Mouse (Mus musculus) heart, adult 2 months (tissue): ENCODE data around the gene Olfr1434. TPM values are rescaled to one million over a fixed set of nuclear protein-coding genes. Genes with fewer than 3 reads are reported as not detected.
"Not testable (repeated sequence)": the region's sequence is repeated elsewhere in the genome, so short reads cannot be mapped to it uniquely, and the experiment has no call there.

Experiments
- DNase-seq, 2 experiments: peaks; one replicate each; pipeline ENCODE4 v3.0.0; 2021
- H3K27ac ChIP-seq: fragments of 200-600 bp; 2 replicates; pipeline ENCODE4 v1.8.1; 2022
- H3K27me3 ChIP-seq: fragments of 200-500 bp; 2 replicates; pipeline ENCODE4 v1.6.1; 2012; ENCODE audit warnings: mild to moderate bottlenecking, low read length, inconsistent platforms, mixed read lengths; ENCODE audit not compliant: control insufficient read depth, insufficient read depth
- H3K36me3 ChIP-seq: fragments of 200-500 bp; 2 replicates; pipeline ENCODE4 v1.6.1; 2012; ENCODE audit warnings: low read length, inconsistent platforms; ENCODE audit not compliant: control insufficient read depth, insufficient read depth
- H3K4me1 ChIP-seq: fragments of 200-500 bp; 2 replicates; pipeline ENCODE4 v1.6.1; 2011; ENCODE audit warnings: low read length; ENCODE audit not compliant: control insufficient read depth, insufficient read depth
- H3K4me3 ChIP-seq: fragments of 200-600 bp; 2 replicates; pipeline ENCODE4 v1.8.1; 2022
- H3K79me2 ChIP-seq: fragments of 200-500 bp; replicated peaks from 2 replicates; pipeline ENCODE4 v1.6.1; 2012; ENCODE audit warnings: mild to moderate bottlenecking, inconsistent platforms, low read length, moderate library complexity, mixed read lengths; ENCODE audit not compliant: control insufficient read depth, insufficient read depth
- H3K9ac ChIP-seq: fragments of 200-500 bp; 2 replicates; pipeline ENCODE4 v1.6.1; 2012; ENCODE audit warnings: low read depth, mild to moderate bottlenecking, control low read depth, inconsistent platforms, low read length, mixed read lengths
- CTCF ChIP-seq: fragments of 200-600 bp; IDR thresholded peaks from 2 replicates; pipeline ENCODE4 v1.8.1; 2022; ENCODE audit warnings: antibody characterized with exemption, mild to moderate bottlenecking, moderate library complexity
- EP300 ChIP-seq: fragments of 200-500 bp; IDR thresholded peaks from 2 replicates; pipeline ENCODE4 v1.6.1; 2011; ENCODE audit warnings: low read depth, low read length, control low read depth; ENCODE audit not compliant: insufficient read depth
- POLR2A ChIP-seq: fragments of 200-500 bp; IDR thresholded peaks from 2 replicates; pipeline ENCODE4 v1.6.1; 2011; ENCODE audit warnings: mild to moderate bottlenecking, low read depth, low read length, control low read depth; ENCODE audit not compliant: insufficient read depth
- WGBS: fragments of 180-500 bp; shearing (Covaris S2); methylation state at CpG from one replicate; pipeline ENCODE4 v1.1.7; 2018; 5-methylcytosine and 5-hydroxymethylcytosine counted together
- intact Hi-C: fragments of 180-260 bp; cut with DNase I; formaldehyde crosslinking; loops from one replicate; pipeline ENCODE4 v1.15.1; 2025
- long read RNA-seq: library from polyadenylated mRNA; stranded (forward); transcript quantifications from one replicate; pipeline ENCODE4 v2.0.0, GENCODE M21; 2021
- polyA plus RNA-seq: library from polyadenylated mRNA; depleted of rRNA; stranded (reverse); fragments of >200 nt; gene quantifications from 2 replicates; pipeline ENCODE4 v1.2.3, GENCODE M21; 2012; rRNA removed
- total RNA-seq, 2 experiments: library from RNA; stranded (reverse); gene quantifications; 2 replicates each; pipeline ENCODE4 v1.2.3; 2021

Olfr1434 gene
- total RNA-seq (not detected), polyA plus RNA-seq (not detected in 2 replicates)
- long read RNA-seq: 0 reads

DNA sequence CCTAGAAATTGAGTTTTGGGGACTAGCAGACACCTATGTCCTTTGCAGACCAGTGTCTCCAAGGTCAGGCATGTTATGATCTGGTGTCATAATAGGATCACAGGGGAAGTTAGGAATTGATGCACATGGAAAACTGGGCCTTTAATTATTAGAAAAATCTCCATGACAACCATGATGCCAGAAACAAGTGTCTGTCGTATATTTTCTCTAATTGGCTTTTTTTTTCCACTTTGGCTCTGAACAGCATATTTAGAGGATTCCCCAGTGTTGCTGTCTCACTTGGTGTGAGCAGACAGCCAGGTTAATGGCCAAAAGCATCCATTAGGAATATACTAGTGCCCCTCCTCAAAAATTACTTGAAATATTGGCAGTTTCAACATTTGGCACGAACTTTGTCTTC lies at the start of gene Olfr1434:
Gene Olfr1434 (plus strand): TSS at position 301 of the 400 bp plus-strand sequence.
- Histone ChIP-seq H3K79me2 (no peaks in the 10 kb centered on the region), H3K27me3 (no peaks in the 10 kb centered on the region), H3K9ac (no peak within 1 kb of the TSS), H3K4me1 (no peaks in the 10 kb centered on the region), H3K4me3 (no peak within 1 kb of the TSS), H3K27ac (no peak within 1 kb of the TSS), H3K36me3 (no peaks in the 10 kb centered on the region)
- 51% methylated on average over 2 of the region's 2 CpGs for WGBS
- intact Hi-C loops: no loop called here
- no peak for DNase-seq
- TF ChIP-seq CTCF (no peak), EP300 (no peak), POLR2A (no peak)

DNA sequence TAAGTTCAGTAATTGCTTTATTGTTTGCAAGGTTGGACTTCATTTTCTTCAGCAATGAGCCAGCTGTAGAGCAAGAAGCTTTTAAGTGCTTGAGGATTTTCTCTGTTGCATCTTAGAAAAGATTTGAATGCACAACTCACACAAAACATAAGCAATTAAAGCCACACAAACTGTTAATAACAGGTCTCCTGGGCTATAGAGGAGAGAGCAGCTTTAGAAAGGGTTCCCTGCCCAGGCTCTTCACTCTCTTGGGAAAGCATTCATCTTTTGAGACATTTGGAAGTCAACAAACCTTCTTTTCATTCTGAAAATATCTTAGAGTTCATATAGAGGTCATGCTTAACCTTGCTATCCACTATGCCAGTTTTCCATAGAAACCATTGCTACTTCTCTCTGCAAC lies 47.2 kb upstream of the Olfr1434 start, which contains the start of gene Olfr1432:
Gene Olfr1432 (minus strand): TSS at position 101 of the 400 bp plus-strand sequence.
- H3K4me1 ChIP-seq, H3K4me3 ChIP-seq, H3K27me3 ChIP-seq, H3K36me3 ChIP-seq, H3K27ac ChIP-seq, H3K9ac ChIP-seq, H3K79me2 ChIP-seq, DNase-seq: not testable (repeated sequence)
- intact Hi-C loops: loop anchor here (5.0 kb wide), 1 partner anchor 55 kb away; no protein-coding TSS in a partner anchor

DNA sequence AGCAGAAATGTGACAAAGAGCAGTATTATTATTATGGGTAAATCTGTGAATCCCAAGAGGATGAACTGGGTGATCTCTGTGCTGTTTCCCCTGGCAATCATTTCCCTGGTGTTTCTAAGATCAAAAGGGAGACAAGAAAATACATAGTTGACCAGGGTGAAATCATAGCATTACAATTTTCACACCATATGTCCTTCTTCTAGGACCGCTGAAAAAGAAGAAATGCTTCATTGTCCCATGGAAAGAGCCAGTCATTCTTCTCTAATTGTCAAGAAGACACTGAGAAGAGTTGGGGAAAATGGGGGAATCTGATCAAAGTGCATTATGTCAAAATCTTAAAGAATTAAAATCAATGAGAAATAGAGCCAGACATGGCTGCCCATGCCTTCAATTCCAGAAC lies 38.1 kb upstream of the Olfr1434 start, which contains the start of gene Olfr262:
Gene Olfr262 (minus strand): TSS at position 101 of the 400 bp plus-strand sequence.
- 68% methylated on average over 1 of the region's 1 CpGs for WGBS
- H3K36me3 ChIP-seq: no peaks in the 10 kb centered on the region
- H3K4me3 ChIP-seq: no peak within 1 kb of the TSS
- no peaks in the 10 kb centered on the region for H3K79me2 ChIP-seq
- H3K27ac ChIP-seq: no peak within 1 kb of the TSS
- no peaks in the 10 kb centered on the region for H3K4me1 ChIP-seq
- H3K9ac ChIP-seq: no peak within 1 kb of the TSS
- no peaks in the 10 kb centered on the region for H3K27me3 ChIP-seq
- intact Hi-C loops: no loop called here
- TF ChIP-seq POLR2A (no peak), EP300 (no peak), CTCF (no peak)
- no peak for DNase-seq

DNA sequence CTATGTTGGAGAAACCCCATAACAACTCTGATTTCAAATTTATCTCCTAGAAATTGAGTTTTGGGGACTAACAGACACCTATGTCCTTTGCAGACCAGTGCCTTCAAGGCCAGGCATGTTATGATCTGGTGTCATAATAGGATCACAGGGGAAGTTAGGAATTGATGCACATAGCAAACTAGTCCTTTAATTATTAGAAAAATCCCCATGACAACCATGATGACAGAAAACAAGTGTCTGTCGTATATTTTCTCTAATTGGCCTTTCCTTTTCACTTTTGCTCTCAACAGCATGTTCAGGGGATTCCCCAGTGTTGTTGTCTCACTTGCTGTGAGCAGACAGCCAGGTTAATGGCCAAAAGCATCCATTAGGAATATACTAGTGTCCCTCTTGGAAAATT lies 18.9 kb upstream of the Olfr1434 start, which contains the start of gene Olfr235:
Gene Olfr235 (plus strand): TSS at position 301 of the 400 bp plus-strand sequence.
- Histone ChIP-seq H3K9ac (no peak within 1 kb of the TSS), H3K36me3 (no peaks in the 10 kb centered on the region), H3K79me2 (no peaks in the 10 kb centered on the region), H3K27ac (no peak within 1 kb of the TSS), H3K27me3 (no peaks in the 10 kb centered on the region), H3K4me1 (no peaks in the 10 kb centered on the region), H3K4me3 (no peak within 1 kb of the TSS)
- DNase-seq: no peak
- no peak for TF ChIP-seq EP300
- no peak for TF ChIP-seq POLR2A
- TF ChIP-seq CTCF: no peak
- intact Hi-C loops: no loop called here
- 34% methylated on average over 1 of the region's 1 CpGs for WGBS

DNA sequence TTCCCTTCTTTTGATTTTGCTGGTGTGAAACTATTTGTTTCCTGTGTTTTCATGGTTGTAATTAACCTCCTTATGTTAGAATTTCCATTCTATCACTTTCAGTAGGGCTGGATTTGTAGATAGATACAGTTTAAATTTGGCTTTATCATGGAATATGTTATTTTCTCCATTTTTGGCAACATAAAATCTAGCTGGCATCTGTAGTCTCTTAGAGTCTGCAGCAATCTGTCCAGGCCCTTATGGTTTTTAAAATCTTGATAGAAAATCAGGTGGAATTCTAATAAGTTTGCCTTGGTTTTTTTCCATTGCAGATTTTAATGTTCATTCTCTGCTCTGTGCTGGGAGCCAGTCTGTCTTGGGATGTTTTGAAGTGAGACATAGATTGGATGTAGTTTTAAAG lies 13.3 kb downstream of the Olfr1434 start:
- Histone ChIP-seq H3K27ac (no peak overlapping the region), H3K36me3 (no peaks in the 10 kb centered on the region), H3K4me3 (no peak overlapping the region), H3K4me1 (no peaks in the 10 kb centered on the region), H3K9ac (no peak overlapping the region), H3K79me2 (no peaks in the 10 kb centered on the region), H3K27me3 (no peaks in the 10 kb centered on the region)
- intact Hi-C loops: no loop called here
- TF ChIP-seq EP300: no peak
- TF ChIP-seq CTCF: no peak
- no peak for TF ChIP-seq POLR2A
- no peak for DNase-seq

DNA sequence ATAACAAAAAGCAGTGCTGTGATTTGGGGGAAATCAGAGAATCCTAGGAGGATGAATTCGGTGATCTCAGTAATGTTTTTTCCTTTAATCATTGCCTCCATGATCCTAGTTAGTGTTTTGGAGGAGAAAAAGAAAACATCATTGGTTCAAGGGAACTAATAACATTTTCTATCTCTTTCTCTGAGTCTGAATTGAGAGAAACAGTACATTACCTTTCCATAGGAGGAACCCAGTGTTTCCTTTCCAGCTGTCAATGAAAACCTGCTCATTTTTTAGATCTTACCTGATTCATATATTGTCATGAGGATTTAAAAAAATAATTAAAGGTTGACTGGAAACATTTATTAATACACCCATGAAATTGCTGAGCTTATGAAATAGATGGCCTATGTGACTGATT lies 19.4 kb downstream of the Olfr1434 start, which contains the start of gene Olfr1436:
Gene Olfr1436 (minus strand): TSS at position 101 of the 400 bp plus-strand sequence.
- H3K36me3 ChIP-seq, DNase-seq, H3K9ac ChIP-seq, H3K27ac ChIP-seq, H3K79me2 ChIP-seq, H3K4me3 ChIP-seq, H3K4me1 ChIP-seq, H3K27me3 ChIP-seq, intact Hi-C loops: not testable (repeated sequence)
- 55% methylated on average over 1 of the region's 1 CpGs for WGBS

DNA sequence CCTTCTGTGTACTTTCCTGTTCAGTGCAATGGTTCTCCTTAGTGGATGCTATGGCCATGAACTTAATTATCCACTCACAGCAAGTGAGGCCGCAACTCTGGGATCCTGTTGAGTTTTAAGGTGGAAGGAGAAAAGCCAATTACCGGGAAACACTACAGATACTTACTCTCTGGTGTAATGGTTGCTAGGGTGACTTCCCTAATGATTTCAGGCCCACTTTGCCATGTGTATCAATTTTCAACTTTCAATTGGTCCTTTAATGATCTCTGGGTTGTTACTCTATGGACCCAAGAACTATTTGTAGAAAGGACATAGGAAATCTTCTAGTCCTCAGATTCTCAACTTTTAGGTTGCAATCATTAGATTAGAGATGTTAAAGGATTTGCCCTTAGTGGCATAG lies 45.3 kb downstream of the Olfr1434 start, which contains the start of gene Olfr1437:
Gene Olfr1437 (minus strand): TSS at position 101 of the 400 bp plus-strand sequence.
- Histone ChIP-seq H3K4me3 (no peak within 1 kb of the TSS), H3K27ac (no peak within 1 kb of the TSS), H3K79me2 (no peaks in the 10 kb centered on the region), H3K36me3 (no peaks in the 10 kb centered on the region), H3K9ac (no peak within 1 kb of the TSS), H3K27me3 (no peaks in the 10 kb centered on the region), H3K4me1 (no peaks in the 10 kb centered on the region)
- 74% methylated on average over 2 of the region's 2 CpGs for WGBS
- no peak for DNase-seq
- intact Hi-C loops: no loop called here
- no peak for TF ChIP-seq CTCF
- no peak for TF ChIP-seq POLR2A
- no peak for TF ChIP-seq EP300

Other genes starting within 250 kb of the Olfr1434 start
- not detected for gene Olfr1423, start 238.5 kb upstream of the Olfr1434 start, total RNA-seq
- not detected in 2 replicates for gene Olfr1423, start 238.5 kb upstream of the Olfr1434 start, polyA plus RNA-seq
- not detected for gene Olfr1424, start 217.2 kb upstream of the Olfr1434 start, total RNA-seq
- not detected in 2 replicates for gene Olfr1424, start 217.2 kb upstream of the Olfr1434 start, polyA plus RNA-seq
- not detected for gene Olfr1425, start 202.1 kb upstream of the Olfr1434 start, total RNA-seq
- gene Olfr1425, start 202.1 kb upstream of the Olfr1434 start, polyA plus RNA-seq: not detected in 2 replicates
- gene Olfr1426, start 187.8 kb upstream of the Olfr1434 start, total RNA-seq: not detected
- not detected in 2 replicates for gene Olfr1426, start 187.8 kb upstream of the Olfr1434 start, polyA plus RNA-seq
- gene Olfr1427, start 176.5 kb upstream of the Olfr1434 start, total RNA-seq: not detected
- not detected in 2 replicates for gene Olfr1427, start 176.5 kb upstream of the Olfr1434 start, polyA plus RNA-seq
- not detected for gene Olfr1428, start 164.0 kb upstream of the Olfr1434 start, total RNA-seq
- not detected in 2 replicates for gene Olfr1428, start 164.0 kb upstream of the Olfr1434 start, polyA plus RNA-seq
- not detected for gene Olfr76, start 156.7 kb upstream of the Olfr1434 start, total RNA-seq
- gene Olfr76, start 156.7 kb upstream of the Olfr1434 start, polyA plus RNA-seq: not detected in 2 replicates
- gene Olfr1555-ps1, start 109.7 kb upstream of the Olfr1434 start, total RNA-seq: not detected
- gene Olfr1555-ps1, start 109.7 kb upstream of the Olfr1434 start, polyA plus RNA-seq: not detected in 2 replicates
- gene Olfr1431, start 79.2 kb upstream of the Olfr1434 start, total RNA-seq: not detected
- gene Olfr1431, start 79.2 kb upstream of the Olfr1434 start, polyA plus RNA-seq: not detected in 2 replicates
- not detected for gene Olfr1432, start 47.3 kb upstream of the Olfr1434 start, total RNA-seq
- gene Olfr1432, start 47.3 kb upstream of the Olfr1434 start, polyA plus RNA-seq: not detected in 2 replicates
- gene Olfr262, start 38.2 kb upstream of the Olfr1434 start, total RNA-seq: not detected
- gene Olfr262, start 38.2 kb upstream of the Olfr1434 start, polyA plus RNA-seq: not detected in 2 replicates
- not detected for gene Olfr235, start 18.8 kb upstream of the Olfr1434 start, total RNA-seq
- not detected in 2 replicates for gene Olfr235, start 18.8 kb upstream of the Olfr1434 start, polyA plus RNA-seq
- gene Olfr1436, start 19.3 kb downstream of the Olfr1434 start, total RNA-seq: not detected
- gene Olfr1436, start 19.3 kb downstream of the Olfr1434 start, polyA plus RNA-seq: not detected in 2 replicates
- gene Olfr1437, start 45.2 kb downstream of the Olfr1434 start, total RNA-seq: not detected
- gene Olfr1437, start 45.2 kb downstream of the Olfr1434 start, polyA plus RNA-seq: not detected in 2 replicates
- gene Olfr1438-ps1, start 56.1 kb downstream of the Olfr1434 start, total RNA-seq: not detected
- not detected in 2 replicates for gene Olfr1438-ps1, start 56.1 kb downstream of the Olfr1434 start, polyA plus RNA-seq
- gene Olfr1440, start 107.4 kb downstream of the Olfr1434 start, total RNA-seq: not detected
- gene Olfr1440, start 107.4 kb downstream of the Olfr1434 start, polyA plus RNA-seq: not detected in 2 replicates
- gene Olfr1441, start 137.6 kb downstream of the Olfr1434 start, total RNA-seq: not detected
- not detected in 2 replicates for gene Olfr1441, start 137.6 kb downstream of the Olfr1434 start, polyA plus RNA-seq
- not detected for gene Pfpl, start 148.1 kb downstream of the Olfr1434 start, total RNA-seq
- gene Pfpl, start 148.1 kb downstream of the Olfr1434 start, polyA plus RNA-seq: not detected in 2 replicates
- gene Mpeg1, start 180.9 kb downstream of the Olfr1434 start, total RNA-seq: 1 to 10 TPM; 7.4 to 8.0 TPM
- 3.5 and 4.3 TPM in 2 replicates for gene Mpeg1, start 180.9 kb downstream of the Olfr1434 start, polyA plus RNA-seq
- gene Dtx4, start 221.6 kb downstream of the Olfr1434 start, total RNA-seq: 1 to 10 TPM; 5.7 to 6.2 TPM
- gene Dtx4, start 221.6 kb downstream of the Olfr1434 start, polyA plus RNA-seq: 3.7 and 5.0 TPM in 2 replicates